Mouse (Mus musculus): ENCODE measurements around the gene Ass1.

GRCm38 (mm10) chr2:31453011-31453410 is 17.0 kb upstream of the Ass1 start:
- TF ChIP-seq CTCF (IDR thresholded peaks at IDR 0.05; ENCODE audit: low read depth, low read length) (no peak), POLR2A (IDR thresholded peaks at IDR 0.05; ENCODE audit: insufficient read depth, low read length) (no peak)

All from ES-Bruce4 (cell line).